Mouse (Mus musculus) G1E (cell line): ENCODE results near the gene Cnn1. TPM values are rescaled to one million over a fixed set of nuclear protein-coding genes. Genes with fewer than 3 reads are reported as not detected.

Experiments used
- ATAC-seq: 2 replicates; pipeline ENCODE4 v1.8.0; 2016; ENCODE audit warnings: mild to moderate bottlenecking; ENCODE audit not compliant: insufficient number of reproducible peaks, poor library complexity, low FRiP score, severe bottlenecking; ENCODE audit errors: extremely low read depth
- DNase-seq: peaks from one replicate; pipeline ENCODE4 v3.0.0; 2012; ENCODE audit warnings: low spot score
- H3K27me3 ChIP-seq: 2 replicates; pipeline ENCODE4 v1.6.1; 2012; ENCODE audit warnings: mild to moderate bottlenecking, low read length, inconsistent platforms; ENCODE audit not compliant: insufficient read depth
- H3K36me3 ChIP-seq: replicated peaks from 2 replicates; pipeline ENCODE3; 2012; ENCODE audit warnings: mild to moderate bottlenecking, inconsistent platforms
- H3K4me1 ChIP-seq: 2 replicates; pipeline ENCODE4 v1.6.1; 2012; ENCODE audit warnings: low read depth, low read length, inconsistent platforms, mixed read lengths; ENCODE audit not compliant: insufficient read depth
- H3K4me3 ChIP-seq: 2 replicates; pipeline ENCODE4 v1.5.1; 2012; ENCODE audit warnings: low read depth, mild to moderate bottlenecking, inconsistent platforms, low read length, moderate library complexity, mixed read lengths
- H3K9me3 ChIP-seq: replicated peaks from 2 replicates; pipeline ENCODE4 v1.6.1; 2012; ENCODE audit warnings: inconsistent platforms
- CTCF ChIP-seq: IDR thresholded peaks from 2 replicates; pipeline ENCODE4 v1.5.1; 2012; ENCODE audit warnings: low read depth, low read length, inconsistent platforms, mixed read lengths
- GATA1 ChIP-seq: IDR thresholded peaks from 2 replicates; pipeline ENCODE4 v1.6.1; 2012; ENCODE audit warnings: borderline replicate concordance, low read length, inconsistent platforms, mixed read lengths
- GATA2 ChIP-seq: IDR thresholded peaks from 2 replicates; pipeline ENCODE4 v1.6.1; 2012; ENCODE audit warnings: low read depth, low read length, inconsistent platforms, borderline replicate concordance
- POLR2AphosphoS5 ChIP-seq: IDR thresholded peaks from 2 replicates; pipeline ENCODE4 v1.6.1; 2012; ENCODE audit warnings: low read depth, low read length, inconsistent platforms; ENCODE audit not compliant: insufficient replicate concordance
- TAL1 ChIP-seq: conservative IDR thresholded peaks from 2 replicates; pipeline ENCODE4 v1.6.1; 2012; ENCODE audit warnings: low read depth, low read length, inconsistent platforms, mixed read lengths
- polyA plus RNA-seq: library from polyadenylated mRNA; stranded (reverse); fragments of >175 nt; gene quantifications from 2 replicates; pipeline ENCODE4 v1.2.3, GENCODE M21; 2012
- total RNA-seq, 2 experiments: library from RNA; stranded (forward) in 1 of 2; stranded (reverse) in 1 of 2; fragments of 200-1000 nt in 1 of 2; fragments of >200 nt in 1 of 2; fragmentation: Nextera tagmentation in 1 of 2; gene quantifications; 2 replicates each; pipeline ENCODE4 v1.2.3; 2014 to 2017

Cnn1 gene
- total and polyA plus RNA-seq, 3 experiments, result 0.05 TPM; not detected in 2

DNA sequence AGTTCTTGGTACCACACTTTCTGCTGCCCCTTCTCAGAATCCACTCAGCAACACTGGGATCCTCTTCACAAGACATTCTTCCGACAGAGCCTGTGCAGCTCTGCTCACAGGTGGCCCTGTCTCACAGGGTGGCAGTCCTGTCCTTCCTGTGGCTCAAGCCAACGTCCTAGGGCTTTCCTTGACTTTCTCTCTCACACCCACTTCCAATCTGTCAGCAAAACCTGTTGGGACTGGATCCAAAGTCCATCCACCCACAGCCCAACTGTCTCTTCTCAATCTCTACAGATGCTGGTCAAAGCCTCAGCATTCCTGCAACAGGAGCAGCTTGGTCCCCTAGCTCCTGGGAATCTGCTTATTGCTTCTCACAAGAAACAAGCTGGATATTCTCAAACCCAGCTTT, 37.7 kb upstream of the Cnn1 start:
- TF ChIP-seq POLR2AphosphoS5 (no peak), GATA1 (no peak), TAL1 (no peak), GATA2 (no peak), CTCF (no peak)
- ATAC-seq (no peak), DNase-seq (no peak)
- Histone ChIP-seq H3K9me3 (no peaks in the 10 kb centered on the region), H3K4me3 (no peak overlapping the region), H3K4me1 (no peaks in the 10 kb centered on the region), H3K36me3 (peaks cover 95% of the 10 kb centered on the region), H3K27me3 (no peaks in the 10 kb centered on the region; the same call in 1 of the 2 replicates)

DNA sequence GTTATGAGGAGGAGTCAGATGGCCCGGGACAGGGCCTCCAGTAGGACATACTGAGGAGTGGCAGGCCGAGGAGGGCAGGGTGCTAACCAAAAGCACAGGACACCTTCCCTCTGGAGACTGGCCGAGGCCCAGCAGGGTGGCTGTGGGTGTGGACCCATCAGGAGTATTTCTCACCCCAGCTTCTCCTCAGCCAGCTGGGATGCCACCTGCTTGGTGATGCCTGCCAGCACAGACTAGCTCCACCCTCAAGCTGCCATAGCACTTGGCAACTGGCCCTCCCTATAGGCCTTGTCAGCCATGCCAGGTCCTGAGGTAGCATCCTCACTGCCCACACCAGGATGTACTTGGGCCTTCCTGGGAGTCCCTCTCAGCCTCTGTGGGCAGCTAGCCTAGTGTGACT, 34.7 kb upstream of the Cnn1 start:
- DNase-seq (no peak), ATAC-seq (no peak)

DNA sequence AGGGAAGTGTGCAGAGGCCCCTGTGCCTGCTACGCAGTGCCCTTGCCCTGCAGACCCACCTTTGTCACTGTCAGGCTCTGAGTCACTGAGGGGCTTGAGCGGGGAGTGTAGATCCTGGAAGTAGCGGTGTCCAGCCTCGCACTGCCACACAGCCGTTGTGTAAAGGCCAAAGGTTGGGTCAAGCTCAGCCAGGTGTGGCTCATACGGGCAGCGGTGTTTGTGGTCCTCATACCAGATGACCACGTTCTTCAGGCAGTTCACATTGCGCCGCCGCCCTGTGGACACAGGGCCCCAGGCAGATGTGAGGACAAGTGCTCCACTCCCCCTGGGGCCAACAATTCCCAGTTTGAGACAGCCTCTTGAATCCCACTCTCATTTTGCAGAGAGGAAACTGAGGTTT, 33.4 kb upstream of the Cnn1 start:
- H3K4me1 ChIP-seq, result peaks cover 17% of the 10 kb centered on the region
- H3K9me3 ChIP-seq, result no peaks in the 10 kb centered on the region
- H3K4me3 ChIP-seq, result no peak overlapping the region
- no peak for ATAC-seq
- peaks cover 96% of the 10 kb centered on the region for H3K36me3 ChIP-seq
- TF ChIP-seq CTCF (no peak), TAL1 (no peak)
- no peaks in the 10 kb centered on the region for H3K27me3 ChIP-seq
- DNase-seq, result no peak

More for the DNA sequence above, 34.7 kb upstream of the Cnn1 start:
- H3K4me1 ChIP-seq, result peaks cover 5% of the 10 kb centered on the region; the same call in 1 of the 2 replicates
- no peaks in the 10 kb centered on the region for H3K27me3 ChIP-seq
- TF ChIP-seq GATA1, result no peak
- no peak for TF ChIP-seq CTCF
- no peak for TF ChIP-seq POLR2AphosphoS5
- no peak for TF ChIP-seq GATA2
- TF ChIP-seq TAL1, result no peak
- peaks cover 94% of the 10 kb centered on the region for H3K36me3 ChIP-seq
- H3K9me3 ChIP-seq, result no peaks in the 10 kb centered on the region
- no peak overlapping the region for H3K4me3 ChIP-seq

DNA sequence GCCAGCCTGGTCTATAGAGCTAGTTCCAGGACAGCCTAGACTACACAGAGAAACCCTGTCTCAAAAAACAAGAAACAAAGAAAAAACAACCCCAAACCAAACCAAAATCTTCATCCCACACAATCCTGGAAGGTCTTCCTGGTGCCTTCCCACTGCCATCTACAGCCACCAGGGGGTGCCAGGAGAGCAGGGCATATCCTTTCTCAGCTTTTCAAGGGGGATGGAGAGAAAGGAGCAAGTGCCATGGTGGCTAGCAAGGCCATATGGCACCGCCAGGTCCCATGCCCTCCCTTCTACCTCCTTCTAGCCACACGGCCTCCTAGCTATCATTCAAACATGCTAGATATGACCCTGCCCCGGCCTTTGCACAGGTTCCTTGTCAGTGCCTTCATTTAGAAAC, 32.6 kb upstream of the Cnn1 start:
- no peak overlapping the region for H3K4me3 ChIP-seq
- DNase-seq, result peak; percentile 32
- no peak for TF ChIP-seq POLR2AphosphoS5
- TF ChIP-seq GATA1, result no peak
- TF ChIP-seq GATA2, result no peak
- peak; percentile 59 for TF ChIP-seq CTCF
- no peaks in the 10 kb centered on the region for H3K9me3 ChIP-seq
- ATAC-seq, result no peak
- peaks cover 89% of the 10 kb centered on the region for H3K36me3 ChIP-seq
- H3K27me3 ChIP-seq, result no peaks in the 10 kb centered on the region
- H3K4me1 ChIP-seq, result peaks cover 17% of the 10 kb centered on the region

DNA sequence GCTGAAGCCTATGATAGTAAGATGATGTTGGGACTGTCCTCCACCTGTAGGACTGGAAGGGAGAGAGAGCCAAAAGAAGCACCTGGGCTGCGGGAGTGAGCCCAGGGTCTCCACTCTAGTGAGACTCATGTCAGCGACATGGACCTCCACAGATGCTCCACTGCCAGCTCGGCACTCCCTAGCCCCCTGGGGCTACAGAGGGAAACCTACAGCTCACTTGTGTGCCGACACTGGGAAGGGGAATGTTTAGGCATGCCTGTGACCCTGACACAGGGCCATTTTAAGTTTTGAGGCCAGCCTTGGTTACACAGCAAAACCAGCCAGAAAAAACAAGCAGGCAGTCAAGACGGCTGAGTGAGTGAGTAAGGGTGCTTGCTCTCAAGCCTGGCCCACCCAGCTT, 31.8 kb upstream of the Cnn1 start:
- DNase-seq (no peak), ATAC-seq (no peak)
- Histone ChIP-seq H3K36me3 (peaks cover 85% of the 10 kb centered on the region), H3K9me3 (no peaks in the 10 kb centered on the region), H3K4me3 (no peak overlapping the region), H3K4me1 (peaks cover 21% of the 10 kb centered on the region), H3K27me3 (no peaks in the 10 kb centered on the region)
- TF ChIP-seq TAL1, result no peak
- no peak for TF ChIP-seq POLR2AphosphoS5
- TF ChIP-seq CTCF, result no peak
- no peak for TF ChIP-seq GATA1
- no peak for TF ChIP-seq GATA2

DNA sequence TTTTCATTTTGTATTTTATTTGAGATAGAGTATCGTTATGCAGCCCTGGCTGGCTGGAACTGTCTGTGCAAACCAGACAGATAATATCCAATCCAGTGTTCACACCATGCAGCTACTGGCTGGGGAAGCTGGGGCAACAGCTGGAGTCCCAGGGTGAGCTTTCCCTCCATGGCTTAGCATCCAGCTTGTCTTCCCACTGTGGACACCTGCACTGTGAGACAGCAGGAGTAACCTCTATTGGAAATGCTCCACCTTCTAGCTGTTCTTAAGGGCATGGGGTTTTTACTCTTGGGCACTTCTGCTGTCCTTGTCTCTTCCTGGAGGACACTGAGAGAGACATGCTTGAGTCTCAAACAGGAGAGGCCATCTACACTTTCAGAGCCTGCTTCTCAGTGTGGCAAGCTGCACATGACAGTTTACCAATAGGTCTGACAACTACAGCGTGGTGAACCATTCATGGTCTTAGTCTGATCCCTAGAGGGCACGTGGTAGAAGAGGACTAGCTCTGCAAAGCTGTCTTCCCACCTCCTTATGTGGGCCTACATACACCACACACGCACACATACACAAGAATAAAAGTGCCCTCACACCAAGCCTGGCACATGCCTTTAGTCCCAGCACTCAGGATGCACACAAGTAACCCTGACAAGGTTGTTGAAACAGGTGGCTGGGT, 29.0 kb upstream of the Cnn1 start:
- DNase-seq, result no peak
- Histone ChIP-seq H3K4me3 (peak overlapping the region; percentile 87), H3K27me3 (no peaks in the 10 kb centered on the region), H3K4me1 (peaks cover 29% of the 10 kb centered on the region), H3K9me3 (no peaks in the 10 kb centered on the region), H3K36me3 (peaks cover 85% of the 10 kb centered on the region)
- no peak for ATAC-seq
- TF ChIP-seq POLR2AphosphoS5, result no peak
- no peak for TF ChIP-seq CTCF
- TF ChIP-seq GATA1, result no peak
- no peak for TF ChIP-seq GATA2
- no peak for TF ChIP-seq TAL1
